Mouse (Mus musculus) forebrain, embryonic 15.5 days (tissue): ENCODE results near the gene Dctn3. TPM values are rescaled to one million over a fixed set of nuclear protein-coding genes. Genes with fewer than 3 reads are reported as not detected.

Experiments used
- ATAC-seq: fragments of 200-750 bp; cut with Nextera tagmentation; replicated peaks from 2 replicates; pipeline ENCODE4 v1.8.0; 2017; ENCODE audit warnings: mild to moderate bottlenecking, moderate TSS enrichment, moderate library complexity
- H3K27ac ChIP-seq: fragments of 300-500 bp; sonication (generic); replicated peaks from 2 replicates; pipeline ENCODE4 v1.5.1; 2015; ENCODE audit warnings: mild to moderate bottlenecking, inconsistent platforms
- H3K27me3 ChIP-seq: fragments of 300-500 bp; sonication (generic); 2 replicates; pipeline ENCODE4 v1.6.1; 2015; ENCODE audit warnings: inconsistent platforms
- H3K36me3 ChIP-seq: fragments of 300-500 bp; sonication (generic); 2 replicates; pipeline ENCODE4 v1.6.1; 2015; ENCODE audit warnings: mild to moderate bottlenecking, inconsistent platforms
- H3K4me1 ChIP-seq: fragments of 300-500 bp; sonication (generic); 2 replicates; pipeline ENCODE4 v1.6.1; 2015; ENCODE audit warnings: inconsistent platforms
- H3K4me2 ChIP-seq: fragments of 300-500 bp; sonication (generic); replicated peaks from 2 replicates; pipeline ENCODE4 v1.6.1; 2015; ENCODE audit warnings: mild to moderate bottlenecking, inconsistent platforms
- H3K4me3 ChIP-seq: fragments of 300-500 bp; sonication (generic); 2 replicates; pipeline ENCODE4 v1.5.1; 2015; ENCODE audit warnings: mild to moderate bottlenecking, inconsistent platforms
- H3K9ac ChIP-seq: fragments of 300-500 bp; sonication (generic); replicated peaks from 2 replicates; pipeline ENCODE4 v1.6.1; 2015; ENCODE audit warnings: mild to moderate bottlenecking, inconsistent platforms
- H3K9me3 ChIP-seq: fragments of 300-500 bp; sonication (generic); 2 replicates; pipeline ENCODE4 v1.6.1; 2016; ENCODE audit warnings: inconsistent platforms
- WGBS: fragments of 180-500 bp; shearing (Covaris S2); methylation state at CpG from one replicate; pipeline ENCODE4 v1.1.7; 2015; ENCODE audit warnings: mixed read lengths; 5-methylcytosine and 5-hydroxymethylcytosine counted together
- polyA plus RNA-seq: library from polyadenylated mRNA; unstranded; fragments of >200 nt; fragmentation: Nextera tagmentation; extraction: Ambion mirVana; gene quantifications from 2 replicates; pipeline ENCODE4 v1.2.1, GENCODE M21; 2015

Dctn3 gene
- polyA plus RNA-seq, 1 experiment from 2014 or later: 304 TPM

- Histone ChIP-seq H3K36me3 (no peaks in the 10 kb centered on the region), H3K27me3 (no peaks in the 10 kb centered on the region), H3K4me1 (peaks cover 37% of the 10 kb centered on the region), H3K4me2 (no peak overlapping the region), H3K27ac (no peak overlapping the region), H3K9ac (no peak overlapping the region), H3K9me3 (no peaks in the 10 kb centered on the region), H3K4me3 (no peak overlapping the region)
- ATAC-seq: no peak
- 95% methylated on average over 13 of the region's 13 CpGs for WGBS
These were observed 34.4 kb upstream of the Dctn3 start for GRCm38 (mm10) chr4:41757321-41757720.

- no peaks in the 10 kb centered on the region for H3K27me3 ChIP-seq
- no peaks in the 10 kb centered on the region for H3K36me3 ChIP-seq
- ATAC-seq: peak; percentile 7; the same call in 1 of the 2 replicates
- WGBS: 83% methylated on average over 8 of the region's 8 CpGs
- no peak overlapping the region for H3K27ac ChIP-seq
- H3K9ac ChIP-seq: peak overlapping the region; percentile 25; the same call in 1 of the 2 replicates
- H3K9me3 ChIP-seq: no peaks in the 10 kb centered on the region
- H3K4me1 ChIP-seq: peaks cover 28% of the 10 kb centered on the region
- H3K4me2 ChIP-seq: peak overlapping the region; percentile 93
- H3K4me3 ChIP-seq: peak overlapping the region; percentile 75
These were observed 33.5 kb upstream of the Dctn3 start for GRCm38 (mm10) chr4:41756440-41756839.

GRCm38 (mm10) chr4:41755338-41756305 lies 32.7 kb upstream of the Dctn3 start, which contains the start of gene Sigmar1:
Gene Sigmar1 (minus strand): TSS chr4:41756157.
- Histone ChIP-seq H3K4me2 (peak within 1 kb of the TSS; percentile 93), H3K27me3 (no peaks in the 10 kb centered on the region), H3K9me3 (no peaks in the 10 kb centered on the region), H3K9ac (peak within 1 kb of the TSS; percentile 74), H3K4me3 (peak within 1 kb of the TSS; percentile 75), H3K36me3 (no peaks in the 10 kb centered on the region), H3K4me1 (peaks cover 20% of the 10 kb centered on the region), H3K27ac (peak within 1 kb of the TSS; percentile 66)
- under 1% methylated on average over 57 of the region's 57 CpGs for WGBS
- peak; percentile 60 for ATAC-seq

- Histone ChIP-seq H3K4me3 (peak within 1 kb of the TSS; percentile 75), H3K4me1 (peaks cover 12% of the 10 kb centered on the region), H3K27me3 (no peaks in the 10 kb centered on the region), H3K9me3 (no peaks in the 10 kb centered on the region), H3K27ac (peak within 1 kb of the TSS; percentile 66), H3K4me2 (peak within 1 kb of the TSS; percentile 93), H3K36me3 (no peaks in the 10 kb centered on the region), H3K9ac (peak within 1 kb of the TSS; percentile 74)
- WGBS: 14% methylated on average over 14 of the region's 14 CpGs
- ATAC-seq: peak; percentile 65
These were observed 31.9 kb upstream of the Dctn3 start, which contains the start of gene Galt for GRCm38 (mm10) chr4:41754797-41755337. Gene Galt (plus strand): TSS chr4:41755228.

GRCm38 (mm10) chr4:41745021-41745420 lies 22.1 kb upstream of the Dctn3 start:
- Histone ChIP-seq H3K36me3 (no peaks in the 10 kb centered on the region), H3K4me3 (no peak overlapping the region), H3K9ac (no peak overlapping the region), H3K27me3 (no peaks in the 10 kb centered on the region), H3K9me3 (peaks cover 8% of the 10 kb centered on the region), H3K27ac (no peak overlapping the region), H3K4me2 (no peak overlapping the region), H3K4me1 (peaks cover 11% of the 10 kb centered on the region)
- no peak for ATAC-seq
- WGBS: 88% methylated on average over 1 of the region's 1 CpGs

- Histone ChIP-seq H3K27me3 (no peaks in the 10 kb centered on the region), H3K36me3 (no peaks in the 10 kb centered on the region), H3K4me2 (no peak overlapping the region), H3K9me3 (peaks cover 8% of the 10 kb centered on the region), H3K4me1 (peaks cover 20% of the 10 kb centered on the region), H3K27ac (no peak overlapping the region), H3K9ac (no peak overlapping the region), H3K4me3 (no peak overlapping the region)
- no peak for ATAC-seq
- 72% methylated on average over 2 of the region's 2 CpGs for WGBS
These were observed 21.2 kb upstream of the Dctn3 start for GRCm38 (mm10) chr4:41744131-41744530.

GRCm38 (mm10) chr4:41741158-41741560 lies 18.2 kb upstream of the Dctn3 start:
- under 1% methylated on average over 27 of the region's 27 CpGs for WGBS
- peak overlapping the region; percentile 81 for H3K4me3 ChIP-seq
- ATAC-seq: peak; percentile 97

GRCm38 (mm10) chr4:41740380-41741157 lies 17.6 kb upstream of the Dctn3 start:
- Histone ChIP-seq H3K9ac (peak overlapping the region; percentile 77), H3K27ac (peak overlapping the region; percentile 80), H3K4me3 (peak overlapping the region; percentile 81), H3K4me1 (peaks cover 24% of the 10 kb centered on the region), H3K27me3 (no peaks in the 10 kb centered on the region), H3K36me3 (peaks cover 5% of the 10 kb centered on the region; the same call in 1 of the 2 replicates), H3K4me2 (peak overlapping the region; percentile 88), H3K9me3 (no peaks in the 10 kb centered on the region)
- peak; percentile 80 for ATAC-seq
- under 1% methylated on average over 48 of the region's 48 CpGs for WGBS

More at GRCm38 (mm10) chr4:41741158-41741560, 18.2 kb upstream of the Dctn3 start:
- peaks cover 24% of the 10 kb centered on the region for H3K4me1 ChIP-seq
- H3K27ac ChIP-seq: peak overlapping the region; percentile 80
- peak overlapping the region; percentile 88 for H3K4me2 ChIP-seq
- H3K27me3 ChIP-seq: no peaks in the 10 kb centered on the region
- H3K9ac ChIP-seq: peak overlapping the region; percentile 77
- peaks cover 5% of the 10 kb centered on the region; the same call in 1 of the 2 replicates for H3K36me3 ChIP-seq
- H3K9me3 ChIP-seq: peaks cover 3% of the 10 kb centered on the region

- Histone ChIP-seq H3K4me2 (no peak overlapping the region), H3K4me1 (peaks cover 24% of the 10 kb centered on the region), H3K9me3 (no peaks in the 10 kb centered on the region), H3K9ac (no peak overlapping the region), H3K27me3 (no peaks in the 10 kb centered on the region), H3K27ac (no peak overlapping the region), H3K4me3 (no peak overlapping the region), H3K36me3 (peaks cover 5% of the 10 kb centered on the region; the same call in 1 of the 2 replicates)
- ATAC-seq: no peak
- WGBS: 95% methylated on average over 13 of the region's 13 CpGs
These were observed 16.3 kb upstream of the Dctn3 start for GRCm38 (mm10) chr4:41739260-41739659.

GRCm38 (mm10) chr4:41738256-41738603 lies 15.3 kb upstream of the Dctn3 start:
- no peaks in the 10 kb centered on the region for H3K27me3 ChIP-seq
- peaks cover 5% of the 10 kb centered on the region; the same call in 1 of the 2 replicates for H3K36me3 ChIP-seq
- no peak overlapping the region for H3K4me3 ChIP-seq
- H3K9ac ChIP-seq: no peak overlapping the region
- H3K4me1 ChIP-seq: peaks cover 24% of the 10 kb centered on the region
- H3K9me3 ChIP-seq: no peaks in the 10 kb centered on the region
- 73% methylated on average over 1 of the region's 1 CpGs for WGBS
- no peak overlapping the region for H3K4me2 ChIP-seq
- H3K27ac ChIP-seq: no peak overlapping the region
- no peak for ATAC-seq

- Histone ChIP-seq H3K4me3 (no peak overlapping the region), H3K4me2 (no peak overlapping the region), H3K36me3 (peaks cover 5% of the 10 kb centered on the region; the same call in 1 of the 2 replicates), H3K9me3 (no peaks in the 10 kb centered on the region), H3K27me3 (peaks cover under 1% of the 10 kb centered on the region; the same call in 1 of the 2 replicates), H3K27ac (no peak overlapping the region), H3K4me1 (peaks cover 24% of the 10 kb centered on the region), H3K9ac (no peak overlapping the region)
- peak; percentile 39; the same call in 1 of the 2 replicates for ATAC-seq
- 50% methylated on average over 8 of the region's 8 CpGs for WGBS
These were observed 14.8 kb upstream of the Dctn3 start for GRCm38 (mm10) chr4:41737602-41738255.
